Mouse (Mus musculus) thymus, adult 18-20 months (tissue): Measurements from ENCODE around the gene Cpeb1.
A peak's percentile ranks its signal among the peaks of the same experiment; 100 is the strongest.

Experiments used
- DNase-seq, 2 experiments: peaks; one replicate each; pipeline ENCODE4 v3.0.0; 2022; ENCODE audit warnings: mixed read lengths in 2 of 2

Gene Cpeb1

DNA sequence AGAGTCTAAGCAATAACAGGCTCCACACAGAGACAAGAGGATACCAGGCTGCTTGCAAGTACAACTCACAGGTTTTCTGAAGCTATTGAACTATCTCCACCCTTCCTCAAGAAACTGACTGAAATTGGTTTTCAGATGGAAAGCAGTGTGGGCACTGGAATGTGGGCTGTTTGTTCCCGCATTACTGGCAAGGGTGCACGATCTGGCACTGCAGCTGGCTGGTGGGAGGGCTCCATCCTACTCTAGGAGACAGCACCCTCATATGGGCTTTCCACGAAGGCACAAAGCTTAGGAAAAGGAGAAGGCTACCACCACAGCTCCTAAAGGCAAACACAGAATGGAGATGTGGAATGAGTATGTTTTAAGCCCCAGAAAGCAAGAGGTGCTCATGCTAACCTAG, 85.5 kb downstream of the Cpeb1 start:
- DNase-seq: no peak

DNA sequence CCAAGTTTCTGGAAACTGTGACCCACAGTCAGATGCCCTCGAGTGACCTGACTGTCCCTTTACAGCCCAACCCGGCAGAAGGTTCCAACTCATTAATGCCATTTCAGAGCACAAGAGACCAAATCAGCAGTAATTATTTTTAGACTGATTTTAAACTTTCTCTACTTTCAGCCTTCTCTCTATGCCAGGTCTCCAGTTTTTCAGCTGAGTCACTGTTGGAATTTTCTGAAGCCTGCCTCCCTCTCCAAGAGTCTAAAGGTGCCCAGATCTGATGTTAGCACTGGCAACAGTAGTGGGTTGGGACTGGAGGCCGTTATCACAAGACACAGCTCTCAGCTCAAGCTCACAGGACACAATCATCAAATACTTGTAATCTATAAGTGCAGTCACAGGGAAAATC, 87.3 kb downstream of the Cpeb1 start:
- DNase-seq: no peak

- no peak for DNase-seq
Measured at GRCm38 (mm10) chr7:81356975-81357374, 98.3 kb downstream of the Cpeb1 start.

- DNase-seq: no peak
Measured at GRCm38 (mm10) chr7:81356360-81356759, 98.9 kb downstream of the Cpeb1 start.

GRCm38 (mm10) chr7:81355746-81356145, 99.5 kb downstream of the Cpeb1 start:
- no peak for DNase-seq

GRCm38 (mm10) chr7:81351826-81352225, 103.4 kb downstream of the Cpeb1 start:
- DNase-seq: peak in 1 of 2 experiments; percentile 31

GRCm38 (mm10) chr7:81348206-81348605, 107.1 kb downstream of the Cpeb1 start:
- no peak for DNase-seq

DNA sequence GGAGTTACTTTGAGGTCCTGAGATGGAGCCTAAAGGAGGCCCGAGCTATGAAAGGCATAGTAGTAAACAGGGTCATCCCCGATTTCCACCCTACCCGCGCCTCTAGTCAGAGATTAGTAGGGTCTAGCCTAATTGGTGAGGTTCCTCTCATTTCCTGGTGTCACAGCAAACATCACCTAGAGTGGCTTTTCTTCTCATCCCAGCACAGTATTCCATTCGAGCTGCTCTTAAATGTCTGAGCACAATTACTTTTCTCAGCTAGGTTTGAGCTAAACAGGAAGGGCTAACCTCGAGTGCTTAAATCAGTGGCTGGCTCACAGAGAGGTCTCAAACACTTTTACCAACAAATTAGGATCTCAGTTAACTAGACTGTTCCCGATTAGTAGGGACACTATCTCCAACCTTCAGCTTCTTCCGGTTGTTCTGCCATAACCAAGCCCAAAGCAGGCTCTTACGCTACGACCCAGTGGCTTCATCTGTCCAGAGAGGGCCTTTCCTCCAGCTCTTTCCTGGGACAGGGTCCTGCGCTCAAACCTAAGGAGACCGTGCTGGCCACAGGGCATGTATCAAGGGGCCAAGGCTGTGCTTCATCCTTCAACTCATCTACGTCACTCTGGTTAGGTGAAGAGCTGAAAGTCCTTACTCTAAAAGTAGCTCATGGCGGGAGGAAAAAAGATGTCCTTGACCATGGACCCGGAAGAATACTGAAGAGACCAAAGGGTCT, 109.7 kb downstream of the Cpeb1 start:
- no peak for DNase-seq

DNA sequence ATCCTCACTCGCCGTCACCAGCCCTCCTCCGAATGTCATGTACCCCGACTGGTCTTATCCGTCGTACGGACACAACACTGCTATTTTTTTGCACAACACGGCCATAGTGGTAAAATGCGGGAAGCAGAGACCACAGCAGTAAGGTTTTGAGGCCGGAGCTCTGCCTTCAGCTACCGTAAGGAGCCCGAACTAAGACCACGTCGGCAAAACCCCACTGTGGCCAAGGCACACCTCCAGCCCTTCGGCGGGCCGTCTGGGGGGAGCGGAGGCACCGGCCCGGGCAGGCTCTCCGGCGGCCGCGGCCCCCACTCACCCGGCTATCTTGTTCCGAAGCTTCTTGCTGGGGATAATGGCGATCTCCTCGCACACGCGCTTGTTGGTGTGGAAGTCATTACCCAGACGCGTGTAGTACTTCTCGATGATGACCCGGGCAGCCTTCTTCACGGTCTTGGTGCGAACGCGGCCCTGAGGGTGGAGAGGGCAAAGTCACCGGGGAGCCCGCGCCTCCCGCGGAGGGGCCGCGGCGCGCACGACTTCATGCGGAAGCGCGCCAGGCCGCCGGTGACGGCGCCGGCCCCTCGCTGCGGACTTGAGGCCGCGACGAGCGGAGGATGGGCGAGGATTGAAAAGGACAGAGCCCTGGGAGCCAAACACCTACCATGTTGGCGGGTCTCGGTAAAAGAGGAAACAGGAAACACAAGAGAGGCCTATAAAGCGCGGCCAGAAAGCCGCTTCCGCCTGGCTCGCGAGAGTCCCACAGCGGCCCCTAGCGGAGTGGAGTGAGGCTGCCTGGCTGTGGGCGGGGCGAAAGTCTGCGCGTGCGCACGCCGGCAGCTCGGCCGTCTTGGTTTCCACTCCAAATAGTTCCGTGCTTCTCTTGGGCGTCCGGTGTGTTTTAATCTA, 110.5 kb downstream of the Cpeb1 start, which contains the start of gene Rps17:
Gene Rps17, minus strand, starts transcription at position 711 of the 903 bp plus-strand sequence.
- DNase-seq: peak; percentile 87 to 89

GRCm38 (mm10) chr7:81343831-81344230, 111.4 kb downstream of the Cpeb1 start:
- no peak for DNase-seq

GRCm38 (mm10) chr7:81343316-81343715, 111.9 kb downstream of the Cpeb1 start:
- DNase-seq: no peak

- no peak for DNase-seq
Measured at GRCm38 (mm10) chr7:81342356-81343094, 112.7 kb downstream of the Cpeb1 start.

GRCm38 (mm10) chr7:81341563-81341962, 113.7 kb downstream of the Cpeb1 start:
- no peak for DNase-seq

DNA sequence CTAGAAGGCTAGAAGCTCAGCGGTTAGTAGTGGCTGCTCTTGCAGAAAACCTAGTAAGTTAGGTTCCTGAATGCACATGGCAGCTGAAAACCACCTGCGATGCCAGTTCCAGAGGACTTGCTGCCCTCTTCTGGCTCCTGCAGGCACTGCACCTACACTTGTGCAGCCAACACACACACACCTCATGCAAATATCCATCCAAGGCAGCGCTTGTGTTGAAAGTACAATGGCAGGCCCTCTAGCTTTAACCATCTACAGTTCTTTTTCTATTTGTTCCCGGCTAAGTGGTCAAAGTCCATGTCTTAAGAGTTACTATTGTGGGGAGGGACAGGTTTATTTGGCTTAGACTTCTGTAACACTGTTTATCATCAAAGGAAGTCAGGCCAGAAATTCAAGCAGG, 115.5 kb downstream of the Cpeb1 start:
- no peak for DNase-seq

DNA sequence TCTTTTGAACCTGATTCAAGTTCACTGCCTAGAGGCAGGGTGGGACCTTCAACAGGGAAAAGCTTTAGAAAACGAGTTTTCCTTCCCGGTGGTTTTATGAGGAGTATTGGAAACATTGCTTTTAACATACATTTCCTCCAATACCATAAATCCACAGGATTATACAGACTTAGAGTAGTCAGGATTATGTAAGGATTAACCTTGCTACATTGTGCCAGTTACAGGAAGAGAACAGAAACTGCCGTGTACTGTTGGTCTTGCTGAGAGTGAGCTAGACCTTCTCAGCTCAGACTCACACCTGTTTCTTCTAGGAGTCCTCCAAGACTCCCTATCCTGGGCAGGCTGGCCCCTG, 116.8 kb downstream of the Cpeb1 start:
- no peak for DNase-seq

GRCm38 (mm10) chr7:81337785-81338521, 117.3 kb downstream of the Cpeb1 start:
- DNase-seq: no peak

DNA sequence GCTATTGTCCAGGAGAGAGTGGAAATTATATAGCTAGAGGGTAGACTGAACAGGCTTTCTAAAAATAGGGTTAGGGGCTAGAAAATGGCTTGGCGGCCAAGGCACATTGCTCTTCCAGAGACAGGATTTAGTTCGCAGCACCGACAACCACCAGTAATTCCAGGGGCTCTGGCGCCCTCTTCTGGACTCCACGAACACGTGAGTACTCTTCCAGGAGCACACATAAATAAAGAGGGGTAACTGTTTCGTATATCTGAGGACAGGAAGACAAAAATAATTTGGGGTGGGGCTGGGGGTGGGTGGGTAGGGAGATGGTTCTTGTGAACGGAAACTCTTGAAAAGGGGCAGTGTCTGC, 118.9 kb downstream of the Cpeb1 start:
- DNase-seq: no peak

DNA sequence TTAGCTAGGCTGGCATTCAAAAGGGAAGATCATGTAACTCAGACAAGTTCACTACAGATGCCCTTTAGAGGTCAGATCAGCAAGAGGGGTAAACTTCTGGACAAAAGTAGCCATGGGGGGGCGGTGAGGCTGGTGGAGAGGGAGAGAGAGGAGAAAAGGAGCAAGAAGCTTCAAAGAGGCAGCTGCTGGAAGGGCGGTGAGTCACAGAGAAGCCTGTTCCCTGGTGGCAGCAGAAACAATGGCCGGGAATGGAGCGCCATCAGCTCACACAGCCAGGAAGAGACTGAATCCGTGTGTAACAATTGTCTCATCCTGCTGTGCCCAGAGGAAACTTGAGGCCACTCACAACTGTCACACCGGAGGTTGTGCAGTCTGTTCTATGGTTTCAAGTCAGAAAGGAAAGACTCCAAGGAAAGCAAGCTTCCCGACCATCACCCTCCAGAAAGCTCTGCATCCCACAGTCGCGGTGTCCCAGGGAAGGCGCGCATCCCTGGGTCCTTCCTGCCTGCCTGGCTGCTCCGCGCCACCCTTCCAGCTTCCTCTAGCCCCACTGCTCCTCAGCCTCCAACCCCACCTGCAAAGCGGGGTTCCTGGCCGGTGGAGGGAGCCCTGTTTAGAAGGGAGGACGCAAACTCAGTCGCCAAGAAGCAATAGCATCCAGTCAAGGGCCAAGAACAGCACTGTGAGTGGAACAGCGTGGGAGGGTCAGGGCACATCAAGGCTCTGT, 119.4 kb downstream of the Cpeb1 start:
- DNase-seq: no peak

DNA sequence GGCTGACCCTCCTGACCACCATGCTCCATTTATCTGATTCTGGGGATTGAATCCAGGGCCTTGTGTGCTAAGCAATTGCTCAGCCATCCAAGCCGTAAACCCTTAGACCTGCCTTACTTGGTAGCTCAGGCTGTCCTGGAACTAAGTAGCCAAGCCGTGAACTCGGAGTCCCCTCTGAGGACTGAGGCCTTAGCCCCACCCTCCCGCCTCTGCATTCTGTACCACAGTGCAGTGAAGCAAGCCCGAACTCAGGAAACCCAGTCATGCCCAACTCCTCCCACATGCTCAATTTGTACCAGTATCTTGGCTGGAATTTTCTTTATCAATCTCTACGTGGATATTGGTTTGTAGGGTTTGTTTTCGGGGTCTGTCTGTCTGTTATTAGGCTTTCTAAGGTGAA, 123.4 kb downstream of the Cpeb1 start:
- DNase-seq: no peak

- DNase-seq: no peak
Measured at GRCm38 (mm10) chr7:81330767-81331166, 124.5 kb downstream of the Cpeb1 start.

DNA sequence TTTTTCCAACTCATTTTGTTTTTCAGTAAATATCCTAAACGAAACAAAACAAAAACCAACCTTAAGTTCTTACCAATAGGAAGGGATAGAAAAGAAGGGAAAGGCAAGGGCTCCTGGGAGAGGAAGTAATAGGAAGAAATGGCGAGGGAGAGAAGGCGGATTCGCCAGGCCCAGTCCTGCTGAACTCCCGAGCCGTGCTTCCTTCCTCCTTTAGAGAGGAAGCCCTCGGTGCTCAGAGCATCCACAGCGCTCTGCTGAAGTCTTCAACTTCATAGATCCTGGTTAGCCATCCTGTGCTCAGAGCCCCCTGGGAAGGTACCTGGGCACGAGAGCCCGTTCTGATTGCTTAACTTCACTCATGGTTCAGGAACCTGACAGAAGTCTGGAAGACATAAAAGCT, 127.6 kb downstream of the Cpeb1 start:
- DNase-seq: no peak

DNA sequence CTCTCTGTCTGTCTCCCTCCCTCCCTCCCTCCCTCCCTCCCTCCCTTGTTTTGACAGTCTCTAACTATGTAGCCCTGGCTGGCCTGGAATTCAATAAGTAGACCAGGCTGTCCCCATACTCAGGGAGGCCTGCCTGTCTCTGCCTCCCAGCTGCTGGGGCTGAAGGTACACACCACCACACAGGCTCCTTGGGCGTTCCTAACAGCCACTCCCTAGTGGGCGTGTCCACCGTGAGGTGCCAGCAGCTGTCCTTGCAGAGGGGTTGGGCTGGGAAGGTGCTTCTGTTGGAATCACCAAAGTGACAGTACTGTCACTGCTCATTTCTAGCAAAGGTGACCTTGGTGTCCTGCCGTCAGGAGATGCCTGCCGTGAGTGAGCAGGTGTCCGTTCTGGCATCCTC, 128.4 kb downstream of the Cpeb1 start:
- DNase-seq: no peak
